In genomic region chr15:10178131-10178566, GRCm38 (mm10) we compare ENCODE assay signal across 8 mouse cellular contexts. TPM values are rescaled to one million over a fixed set of nuclear protein-coding genes. Genes with fewer than 3 reads are reported as not detected.
DNase-seq lines count a peak whose midpoint lies in the region; ATAC-seq and TF ChIP-seq lines count a peak whose summit lies in the region.

No protein-coding gene starts in this region.

- H3K4me1 ChIP-seq in bone marrow macrophage, adult 2 months (ENCODE audit: control insufficient read depth, insufficient read depth, low read length) = no peaks in the 10 kb centered on the region
- peaks cover 14% of the 10 kb centered on the region for H3K4me1 ChIP-seq in hindbrain, embryonic 10.5 days (replicated peaks)
- no peaks in the 10 kb centered on the region for H3K4me1 ChIP-seq in liver, embryonic 14.5 days (replicated peaks; ENCODE audit: control insufficient read depth in 2 of 2, insufficient read depth in 2 of 2, low read length in 1 of 2)
- H3K4me1 ChIP-seq in stomach, postnatal 0 days (replicated peaks; ENCODE audit: control insufficient read depth, insufficient read depth) = no peaks in the 10 kb centered on the region

- peaks cover 18% of the 10 kb centered on the region for H3K27me3 ChIP-seq in hindbrain, embryonic 10.5 days (ENCODE audit: insufficient read depth, poor library complexity, severe bottlenecking)
- no peaks in the 10 kb centered on the region for H3K27me3 ChIP-seq in liver, embryonic 14.5 days (ENCODE audit: control insufficient read depth, insufficient read depth, low read length)
- H3K27me3 ChIP-seq in stomach, postnatal 0 days (ENCODE audit: control insufficient read depth, insufficient read depth, low read length) = no peaks in the 10 kb centered on the region

- TF ChIP-seq POLR2A in bone marrow macrophage, adult 2 months (IDR thresholded peaks at IDR 0.05; ENCODE audit: borderline replicate concordance, low read depth, low read length) = no peak

- TF ChIP-seq CTCF in bone marrow macrophage, adult 2 months (IDR thresholded peaks at IDR 0.05; ENCODE audit: low read depth, low read length) = no peak
- TF ChIP-seq CTCF in liver, embryonic 14.5 days (IDR thresholded peaks at IDR 0.05; ENCODE audit: low read depth) = no peak
- TF ChIP-seq CTCF in stomach, postnatal 0 days (IDR thresholded peaks at IDR 0.05; ENCODE audit: low read depth) = no peak

- no peak for ATAC-seq in liver, embryonic 14.5 days (ENCODE audit: insufficient read depth)
- no peak for ATAC-seq in stomach, postnatal 0 days (ENCODE audit: low FRiP score, low TSS enrichment)

- no peak overlapping the region for H3K27ac ChIP-seq in bone marrow macrophage, adult 2 months (ENCODE audit: insufficient read depth, low read depth, low read length)
- H3K27ac ChIP-seq in hindbrain, embryonic 10.5 days = no peak overlapping the region
- H3K27ac ChIP-seq in liver, embryonic 14.5 days = no peak overlapping the region
- H3K27ac ChIP-seq in stomach, postnatal 0 days (replicated peaks) = no peak overlapping the region

- H3K4me2 ChIP-seq in liver, embryonic 14.5 days (ENCODE audit: low read depth) = peak overlapping the region; percentile 50
- peak overlapping the region; percentile 64 for H3K4me2 ChIP-seq in stomach, postnatal 0 days (replicated peaks; ENCODE audit: low read depth)

- 7% methylated on average over 10 of the region's 10 CpGs for WGBS in hindbrain, embryonic 10.5 days
- 5% methylated on average over 10 of the region's 10 CpGs for WGBS in liver, embryonic 14.5 days (ENCODE audit: insufficient replicate concordance)
- WGBS in stomach, postnatal 0 days = 6% methylated on average over 10 of the region's 10 CpGs

- peak overlapping the region; percentile 26; the same call in 1 of the 2 replicates for H3K4me3 ChIP-seq in bone marrow macrophage, adult 2 months (ENCODE audit: insufficient read depth, low read length)
- H3K4me3 ChIP-seq in hindbrain, embryonic 10.5 days = peak overlapping the region; percentile 53
- peak overlapping the region in 1 of 2 experiments; percentile 20; a peak in 2 of 4 replicates for H3K4me3 ChIP-seq in liver, embryonic 14.5 days (ENCODE audit: insufficient read depth in 1 of 2, low read depth in 2 of 2, low read length in 2 of 2)
- H3K4me3 ChIP-seq in stomach, postnatal 0 days (ENCODE audit: low read depth, low read length) = peak overlapping the region; percentile 38

- TF ChIP-seq EP300 in liver, embryonic 14.5 days (IDR thresholded peaks at IDR 0.05; ENCODE audit: low read depth) = no peak
- TF ChIP-seq EP300 in stomach, postnatal 0 days (optimal IDR thresholded peaks at IDR 0.05) = no peak

- H3K36me3 ChIP-seq in hindbrain, embryonic 10.5 days = no peaks in the 10 kb centered on the region
- H3K36me3 ChIP-seq in liver, embryonic 14.5 days (replicated peaks; ENCODE audit: control insufficient read depth, insufficient read depth, low read depth) = no peaks in the 10 kb centered on the region
- no peaks in the 10 kb centered on the region for H3K36me3 ChIP-seq in stomach, postnatal 0 days (ENCODE audit: control insufficient read depth, insufficient read depth, low read length)

- no peak overlapping the region for H3K9ac ChIP-seq in liver, embryonic 14.5 days (replicated peaks)
- no peak overlapping the region for H3K9ac ChIP-seq in stomach, postnatal 0 days (ENCODE audit: low read length)

- peak; percentile 13 for DNase-seq in kidney, adult 18-20 months
- DNase-seq in kidney, adult 8-10 months = no peak
- no peak for DNase-seq in hindbrain, embryonic 10.5 days (ENCODE audit: low spot score)
- DNase-seq in liver, embryonic 14.5 days (ENCODE audit: low read depth in 3 of 3, low spot score in 3 of 3) = no peak
- peak; percentile 14 for DNase-seq in stomach, postnatal 0 days (ENCODE audit: low spot score)
- no peak for DNase-seq in frontal cortex, postnatal 25 days (ENCODE audit: low spot score in 2 of 2)
- DNase-seq in lung, postnatal 25 days (ENCODE audit: low spot score) = no peak

- no peaks in the 10 kb centered on the region for H3K9me3 ChIP-seq in hindbrain, embryonic 10.5 days
- no peaks in the 10 kb centered on the region for H3K9me3 ChIP-seq in liver, embryonic 14.5 days (ENCODE audit: control insufficient read depth, low read length)
- no peaks in the 10 kb centered on the region for H3K9me3 ChIP-seq in stomach, postnatal 0 days (ENCODE audit: control insufficient read depth, low read length)

RNA-seq across cellular contexts. Expression of gene Prlr, which starts 1.1 kb away (rescaled TPM):
- not detected in 2 replicates for polyA plus RNA-seq in bone marrow macrophage, adult 2 months (2012; ENCODE audit: insufficient read depth, insufficient read length, missing spikeins)
- polyA plus RNA-seq in hindbrain, embryonic 10.5 days (2016; fragmentation: Nextera tagmentation; extraction: Ambion mirVana) = 0.25 and 0.29 TPM in 2 replicates
- under 0.01 and 0.01 TPM in 2 replicates for polyA plus RNA-seq in liver, embryonic 14.5 days (2012; rRNA removed)
- polyA plus RNA-seq in liver, embryonic 14.5 days (2014; fragmentation: Nextera tagmentation; extraction: Ambion mirVana) = 0.04 TPM in 1 of 2 replicates, not detected in the other
- 2.5 and 3.7 TPM in 2 replicates for polyA plus RNA-seq in stomach, postnatal 0 days (2015; fragmentation: Nextera tagmentation; extraction: Ambion mirVana)

Comparison
In these comparisons a context has a peak if more than half of its experiments do, and no peak if none do; other contexts are left out.
1. DNase-seq: peak in kidney, adult 18-20 months (single experiment) and stomach, postnatal 0 days (single experiment); none in kidney, adult 8-10 months (0 of 2), hindbrain, embryonic 10.5 days (single experiment), liver, embryonic 14.5 days (0 of 3), frontal cortex, postnatal 25 days (0 of 2) and lung, postnatal 25 days (single experiment).